Mouse (Mus musculus) 3T3-L1 (cell line): ENCODE data around the gene Narfl.
A peak's percentile ranks its signal among the peaks of the same experiment; 100 is the strongest.
"Not testable (repeated sequence)": the region's sequence is repeated elsewhere in the genome, so short reads cannot be mapped to it uniquely, and the experiment has no call there.

Source experiments
- DNase-seq: peaks from one replicate; pipeline ENCODE4 v3.0.0-alpha.2; 2015; ENCODE audit warnings: low read depth, low spot score

Gene Narfl

DNA sequence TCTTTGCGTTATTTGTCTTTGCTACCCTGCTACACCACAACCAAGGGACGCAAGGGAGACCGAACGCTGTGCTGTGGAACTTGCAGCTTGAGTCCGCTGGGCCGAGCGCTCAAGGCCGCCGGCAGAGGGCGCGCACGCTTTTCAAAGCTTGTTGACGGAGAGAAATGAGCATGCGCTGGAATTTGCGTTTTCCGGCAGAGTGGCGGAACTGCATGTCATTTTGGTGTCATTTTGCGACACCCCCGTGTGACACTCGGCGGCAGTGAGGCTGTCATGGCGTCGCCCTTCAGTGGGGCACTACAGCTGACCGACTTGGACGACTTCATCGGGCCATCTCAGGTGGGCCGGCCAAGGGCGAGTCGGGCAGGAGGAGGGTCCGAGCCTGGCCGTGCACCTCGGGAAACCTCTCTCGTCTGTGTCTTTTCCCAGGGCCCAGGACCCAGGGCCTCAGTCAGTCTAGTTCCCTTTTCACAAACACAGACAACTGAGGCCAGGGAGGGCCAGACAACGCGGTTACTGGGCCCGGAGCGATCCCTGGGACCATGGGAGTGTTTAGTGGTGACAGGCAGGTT lies at the start of gene Narfl:
TSS of gene Narfl (plus strand) at position 228 of the 572 bp plus-strand sequence.
- peak; percentile 99 for DNase-seq

GRCm38 (mm10) chr17:25723919-25724318 lies 49.7 kb upstream of the Narfl start:
- DNase-seq, result peak; percentile 48

GRCm38 (mm10) chr17:25725264-25725663 lies 48.3 kb upstream of the Narfl start:
- DNase-seq, result no peak

GRCm38 (mm10) chr17:25727265-25728008 lies 46.1 kb upstream of the Narfl start, which contains the start of the genes Chtf18 and Rpusd1:
TSS of gene Chtf18 (minus strand) at chr17:25727419.
TSS of gene Rpusd1 (plus strand) at chr17:25727670.
- peak; percentile 100 for DNase-seq

DNA sequence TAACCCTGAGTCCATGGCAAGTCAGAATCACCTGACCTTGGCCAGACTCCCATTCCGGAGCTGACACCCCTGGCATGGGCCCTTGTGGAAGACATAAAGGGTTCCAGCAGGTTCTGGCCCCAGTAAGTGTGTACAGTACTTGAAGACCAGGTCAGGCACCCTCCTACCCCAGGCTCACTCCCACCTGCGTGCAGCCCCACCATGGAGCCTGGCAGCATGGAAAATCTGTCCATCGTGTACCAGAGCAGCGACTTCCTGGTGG lies 45.6 kb upstream of the Narfl start:
- no peak for DNase-seq

DNA sequence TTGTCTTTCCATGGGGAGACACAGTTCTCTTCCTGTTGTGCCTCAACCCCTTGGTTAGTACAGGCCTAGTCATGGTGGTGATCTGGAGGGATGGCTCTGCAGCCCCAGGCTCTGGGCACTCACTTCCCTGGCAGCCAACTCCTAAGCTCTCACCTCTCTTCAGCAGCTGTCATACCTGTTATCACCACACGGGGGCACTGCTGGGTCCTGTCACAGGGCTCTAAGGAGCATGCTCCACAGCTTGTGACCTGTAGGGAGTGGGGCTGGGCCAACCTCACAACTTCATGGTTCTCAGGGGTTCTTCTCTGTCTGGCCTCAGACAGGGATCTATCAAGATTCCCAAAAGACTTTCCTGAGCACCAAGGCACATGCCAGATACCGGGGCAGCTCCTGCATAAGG lies 41.5 kb upstream of the Narfl start:
- peak; percentile 97 for DNase-seq

- DNase-seq, result no peak
These were observed 38.3 kb upstream of the Narfl start for GRCm38 (mm10) chr17:25735246-25735645.

- DNase-seq, result no peak
These were observed 37.8 kb upstream of the Narfl start, which contains the start of gene Mslnl for GRCm38 (mm10) chr17:25735745-25736144. TSS of gene Mslnl (plus strand) at chr17:25736042.

GRCm38 (mm10) chr17:25738861-25739260 lies 34.7 kb upstream of the Narfl start:
- no peak for DNase-seq

GRCm38 (mm10) chr17:25741471-25741870 lies 32.1 kb upstream of the Narfl start:
- DNase-seq, result not testable (repeated sequence)

DNA sequence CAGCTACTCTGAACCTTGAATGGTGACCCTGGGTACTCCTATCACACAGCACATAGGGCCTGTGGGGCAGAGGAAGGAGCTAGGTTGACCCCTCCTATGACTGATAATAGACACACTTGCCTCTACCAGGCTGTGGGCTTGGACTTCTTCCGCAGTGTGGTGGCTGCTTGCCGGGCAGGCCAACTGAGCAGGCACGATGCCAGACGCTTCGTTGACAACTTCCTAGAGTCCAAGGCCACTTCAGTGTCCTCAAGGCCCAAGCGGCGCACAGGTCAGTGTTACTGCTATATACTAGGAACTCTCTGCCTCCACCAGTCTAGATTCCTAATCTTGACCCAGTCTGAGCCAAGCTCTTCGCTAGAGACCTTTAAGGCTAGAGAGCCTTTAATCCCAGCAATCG lies 29.7 kb upstream of the Narfl start:
- DNase-seq, result no peak

DNA sequence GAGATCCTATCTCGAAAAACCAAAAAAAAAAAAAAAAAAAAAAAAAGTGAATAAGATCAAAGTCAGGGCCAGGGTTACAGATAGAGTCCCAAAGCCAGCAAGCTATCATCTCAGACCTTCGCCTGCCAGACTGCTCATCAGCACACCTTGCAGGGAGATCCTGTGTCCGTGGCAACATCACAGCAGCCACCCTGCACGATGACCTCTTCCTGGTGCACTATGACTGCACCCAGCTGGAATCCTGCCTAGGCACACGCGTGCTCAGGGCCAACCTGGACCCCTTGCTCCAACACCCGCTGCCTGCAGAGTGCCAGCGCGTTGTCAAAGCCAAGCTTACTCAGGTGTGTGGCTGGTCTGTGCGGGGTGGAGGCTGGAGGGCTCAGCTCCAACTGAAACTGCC lies 29.3 kb upstream of the Narfl start:
- DNase-seq, result no peak

DNA sequence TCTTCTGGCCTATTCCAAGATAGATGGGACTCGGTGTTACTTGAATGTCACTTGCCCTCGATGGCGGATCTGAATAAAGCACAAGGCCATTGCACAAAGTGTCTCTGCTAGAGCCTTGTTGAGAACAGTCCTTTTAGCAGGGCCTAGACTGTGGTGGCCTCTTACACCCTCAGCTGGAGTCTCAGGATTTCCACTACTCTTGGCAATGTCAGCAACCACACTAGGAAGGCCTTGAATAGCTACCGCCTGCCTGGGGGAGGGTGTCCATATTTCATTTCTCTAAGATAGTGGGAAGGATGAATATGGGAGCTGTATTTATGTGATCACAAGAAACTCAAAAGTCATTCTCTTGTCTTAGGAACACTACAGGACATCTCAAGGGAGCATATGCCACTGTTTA lies 25.3 kb upstream of the Narfl start:
- DNase-seq, result no peak

- DNase-seq, result no peak
These were observed 24.3 kb upstream of the Narfl start for GRCm38 (mm10) chr17:25749314-25749713.

GRCm38 (mm10) chr17:25751446-25751845 lies 22.1 kb upstream of the Narfl start:
- DNase-seq, result peak; percentile 83

DNA sequence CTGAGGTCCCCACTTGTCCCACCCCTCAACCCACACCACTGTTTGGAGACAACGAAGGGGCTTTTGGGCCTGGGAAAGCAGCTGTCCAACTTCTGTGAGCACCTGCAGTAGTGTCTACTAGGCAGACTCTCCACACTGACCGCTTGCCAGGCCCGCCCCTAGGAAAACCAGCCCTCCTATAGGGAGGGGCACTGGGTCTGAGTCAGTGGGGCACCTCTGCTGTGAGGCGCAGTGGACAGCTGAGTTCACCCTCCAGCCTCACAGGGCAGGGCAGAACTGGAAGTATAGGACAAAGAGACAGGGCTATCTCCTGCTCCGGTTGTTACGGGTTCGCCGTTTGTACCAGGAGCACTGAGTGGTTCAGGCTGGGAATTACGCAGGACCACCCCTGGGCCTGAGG lies 19.3 kb upstream of the Narfl start, which contains the start of gene Msln:
TSS of gene Msln (minus strand) at position 138 of the 400 bp plus-strand sequence.
- DNase-seq, result peak; percentile 86

GRCm38 (mm10) chr17:25755086-25755485 lies 18.5 kb upstream of the Narfl start:
- DNase-seq, result no peak

- DNase-seq, result peak; percentile 70
These were observed 17.8 kb upstream of the Narfl start for GRCm38 (mm10) chr17:25755627-25756377.

GRCm38 (mm10) chr17:25756378-25757242 lies 17.0 kb upstream of the Narfl start:
- peak; percentile 97 for DNase-seq

DNA sequence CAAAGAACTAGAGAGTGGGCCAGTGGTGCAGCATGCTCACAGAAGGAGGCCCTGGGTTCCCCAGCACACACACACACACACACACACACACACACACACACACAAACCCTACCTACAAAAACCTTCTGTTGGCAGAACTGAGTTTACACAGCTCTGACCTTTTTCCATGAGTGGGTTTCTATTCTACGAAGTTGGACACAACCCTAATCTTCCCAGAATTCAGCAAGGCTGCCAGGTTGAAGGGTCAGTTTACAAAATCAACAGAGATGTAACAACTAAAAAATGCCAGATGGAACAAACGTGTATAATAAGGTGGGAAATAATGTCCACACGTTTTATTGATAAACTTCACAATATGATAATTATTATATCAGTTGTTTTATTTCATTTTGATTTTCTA lies 15.9 kb upstream of the Narfl start:
- DNase-seq, result peak; percentile 54

GRCm38 (mm10) chr17:25760148-25760547 lies 13.4 kb upstream of the Narfl start:
- DNase-seq, result no peak

GRCm38 (mm10) chr17:25761561-25761970 lies 12.0 kb upstream of the Narfl start:
- no peak for DNase-seq
